Mouse (Mus musculus) embryo, embryonic 10.5 days (tissue): ENCODE results near the gene Dab1.

Source experiments
- DNase-seq: peaks from one replicate; pipeline ENCODE4 v3.0.0-alpha.2; 2015; ENCODE audit warnings: low spot score

Dab1 gene

GRCm38 (mm10) chr4:103974946-103975345 is 355.8 kb downstream of the Dab1 start:
- DNase-seq = no peak

- peak; percentile 7 for DNase-seq
Observed at GRCm38 (mm10) chr4:103993884-103994283, 374.7 kb downstream of the Dab1 start.

- no peak for DNase-seq
Observed at GRCm38 (mm10) chr4:103994406-103994805, 375.2 kb downstream of the Dab1 start.

- DNase-seq = no peak
Observed at GRCm38 (mm10) chr4:104008406-104008805, 389.2 kb downstream of the Dab1 start.

- no peak for DNase-seq
Observed at GRCm38 (mm10) chr4:104011683-104012082, 392.5 kb downstream of the Dab1 start.

- no peak for DNase-seq
Observed at GRCm38 (mm10) chr4:104012150-104012549, 393.0 kb downstream of the Dab1 start.

GRCm38 (mm10) chr4:104025117-104025694 is 406.0 kb downstream of the Dab1 start:
- no peak for DNase-seq

- DNase-seq = peak; percentile 14
Observed at GRCm38 (mm10) chr4:104026834-104027233, 407.7 kb downstream of the Dab1 start.

- DNase-seq = no peak
Observed at GRCm38 (mm10) chr4:104027239-104027638, 408.1 kb downstream of the Dab1 start.

GRCm38 (mm10) chr4:104036091-104036490 is 416.9 kb downstream of the Dab1 start:
- no peak for DNase-seq

- peak; percentile 12 for DNase-seq
Observed at GRCm38 (mm10) chr4:104039588-104039987, 420.4 kb downstream of the Dab1 start.

GRCm38 (mm10) chr4:104043441-104043840 is 424.3 kb downstream of the Dab1 start:
- no peak for DNase-seq

- no peak for DNase-seq
Observed at GRCm38 (mm10) chr4:104044634-104045033, 425.5 kb downstream of the Dab1 start.

- no peak for DNase-seq
Observed at GRCm38 (mm10) chr4:104047966-104048804, 429.0 kb downstream of the Dab1 start.

GRCm38 (mm10) chr4:104057116-104057515 is 438.0 kb downstream of the Dab1 start:
- no peak for DNase-seq

GRCm38 (mm10) chr4:104059569-104059968 is 440.4 kb downstream of the Dab1 start:
- no peak for DNase-seq

- DNase-seq = no peak
Observed at GRCm38 (mm10) chr4:104062356-104062755, 443.2 kb downstream of the Dab1 start.

GRCm38 (mm10) chr4:104066901-104067300 is 447.7 kb downstream of the Dab1 start:
- no peak for DNase-seq

- peak; percentile 33 for DNase-seq
Observed at GRCm38 (mm10) chr4:104067748-104068147, 448.6 kb downstream of the Dab1 start.

- no peak for DNase-seq
Observed at GRCm38 (mm10) chr4:104071296-104071695, 452.1 kb downstream of the Dab1 start.

- peak; percentile 46 for DNase-seq
Observed at GRCm38 (mm10) chr4:104073920-104074459, 454.8 kb downstream of the Dab1 start.

GRCm38 (mm10) chr4:104077771-104078170 is 458.6 kb downstream of the Dab1 start:
- DNase-seq = no peak

GRCm38 (mm10) chr4:104106299-104106698 is 487.1 kb downstream of the Dab1 start:
- DNase-seq = peak; percentile 12
